Mouse (Mus musculus) CH12F3 (cell line): ENCODE measurements around the gene Pde1b.

Experiments
- in situ Hi-C: fragments of 300-500 bp; cut with MboI; formaldehyde crosslinking; loops from 2 replicates; pipeline ENCODE4 v1.14.3; 2020; ENCODE audit warnings: low sequenced_read_pairs

The Pde1b gene

DNA sequence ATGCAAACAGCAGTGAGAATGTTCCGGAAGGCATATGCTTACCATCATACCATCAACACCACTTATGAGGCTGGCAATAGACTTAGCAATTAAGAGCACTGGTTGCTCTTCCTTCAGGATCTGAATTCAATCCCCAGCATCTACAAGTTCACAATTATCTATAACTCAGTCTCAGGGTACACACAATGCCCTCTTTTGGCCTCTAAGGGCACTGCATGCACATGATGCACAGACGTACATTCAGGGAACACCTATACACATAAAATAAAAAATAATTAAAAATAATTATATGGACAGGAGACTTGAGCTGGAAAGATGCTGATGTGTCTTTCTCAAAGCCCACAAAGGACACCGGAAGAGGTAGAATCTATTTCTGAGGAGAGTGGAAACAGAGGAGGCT is 45.1 kb downstream of the Pde1b start:
- in situ Hi-C loops = no loop called here

DNA sequence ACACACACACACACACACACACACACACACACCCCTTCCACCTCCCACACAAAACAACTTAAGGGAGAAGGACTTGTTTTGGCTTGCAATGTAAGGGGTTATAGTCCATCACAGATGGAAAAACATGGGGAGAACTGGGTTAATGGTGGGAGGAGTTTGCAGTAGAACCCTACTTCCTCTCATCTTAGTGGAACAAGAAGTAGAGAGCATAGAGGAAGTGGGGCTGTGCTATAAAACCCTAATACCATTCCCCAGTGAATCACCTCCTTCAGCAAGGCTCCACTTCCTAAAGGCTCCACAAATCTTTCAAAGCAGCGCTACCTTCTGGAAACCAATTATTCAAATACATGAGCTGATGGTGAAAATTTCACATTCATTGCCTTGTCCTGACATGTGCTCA is 46.6 kb downstream of the Pde1b start:
- in situ Hi-C loops = no loop called here

DNA sequence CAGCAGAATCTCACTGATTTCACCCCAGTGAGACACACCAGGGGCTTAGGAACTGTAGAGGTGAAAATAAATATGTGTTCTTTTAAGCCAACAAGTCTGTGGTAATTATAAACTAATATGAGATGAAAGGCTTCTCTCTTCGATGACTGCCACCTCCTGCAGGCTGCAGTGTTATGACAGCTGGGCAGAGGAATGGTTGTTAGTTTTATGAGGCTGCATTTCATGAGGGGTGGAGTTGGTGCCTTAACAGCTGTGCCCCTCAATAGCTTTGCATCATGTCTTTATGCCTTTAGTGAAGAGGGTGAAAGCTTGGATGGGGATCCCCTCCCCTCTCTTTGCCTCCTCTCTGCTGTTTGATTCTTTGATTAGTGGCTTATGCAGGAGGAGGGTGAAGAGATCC is 48.2 kb downstream of the Pde1b start:
- in situ Hi-C loops = no loop called here

GRCm38 (mm10) chr15:103552096-103552690 is 49.4 kb downstream of the Pde1b start:
- in situ Hi-C loops = no loop called here

GRCm38 (mm10) chr15:103564981-103565380 is 62.1 kb downstream of the Pde1b start, which contains the start of gene Glycam1:
Glycam1 (minus strand) TSS chr15:103565081.
- in situ Hi-C loops = no loop called here
